Mouse (Mus musculus) limb, embryonic 14.5 days (tissue): ENCODE results near the gene Tsfm. TPM values are rescaled to one million over a fixed set of nuclear protein-coding genes. Genes with fewer than 3 reads are reported as not detected.

Experiments
- ATAC-seq: fragments of 200-750 bp; cut with Nextera tagmentation; 2 replicates; pipeline ENCODE4 v1.8.0; 2017; ENCODE audit warnings: low read depth, moderate number of reproducible peaks, moderate TSS enrichment; ENCODE audit not compliant: low FRiP score
- DNase-seq: peaks from one replicate; pipeline ENCODE4 v3.0.0-alpha.2; 2015; ENCODE audit warnings: low spot score
- H3K27ac ChIP-seq: fragments of 300-500 bp; sonication (generic); replicated peaks from 2 replicates; pipeline ENCODE4 v1.5.1; 2014; ENCODE audit warnings: low read depth, mild to moderate bottlenecking, low read length, moderate library complexity, mixed read lengths
- H3K27me3 ChIP-seq: fragments of 300-500 bp; sonication (generic); 2 replicates; pipeline ENCODE4 v1.6.1; 2014; ENCODE audit warnings: low read length, mixed read lengths; ENCODE audit not compliant: control insufficient read depth, insufficient read depth
- H3K36me3 ChIP-seq: fragments of 300-500 bp; sonication (generic); 2 replicates; pipeline ENCODE4 v1.6.1; 2014; ENCODE audit warnings: mild to moderate bottlenecking, low read length, moderate library complexity, mixed read lengths; ENCODE audit not compliant: control insufficient read depth, insufficient read depth
- H3K4me1 ChIP-seq: fragments of 300-500 bp; sonication (generic); 2 replicates; pipeline ENCODE4 v1.6.1; 2014; ENCODE audit warnings: antibody characterized with exemption, low read length, mixed read lengths; ENCODE audit not compliant: control insufficient read depth, insufficient read depth
- H3K4me2 ChIP-seq: fragments of 300-500 bp; sonication (generic); replicated peaks from 2 replicates; pipeline ENCODE4 v1.6.1; 2014; ENCODE audit warnings: low read depth, mild to moderate bottlenecking, low read length, moderate library complexity; ENCODE audit not compliant: severe bottlenecking
- H3K4me3 ChIP-seq: fragments of 300-500 bp; sonication (generic); replicated peaks from 2 replicates; pipeline ENCODE4 v1.5.1; 2014; ENCODE audit warnings: low read length
- H3K9ac ChIP-seq: fragments of 300-500 bp; sonication (generic); 2 replicates; pipeline ENCODE4 v1.6.1; 2014; ENCODE audit warnings: mild to moderate bottlenecking, low read depth, low read length, moderate library complexity; ENCODE audit not compliant: severe bottlenecking
- H3K9me3 ChIP-seq: fragments of 300-500 bp; sonication (generic); 2 replicates; pipeline ENCODE4 v1.6.1; 2016; ENCODE audit warnings: low read length; ENCODE audit not compliant: control insufficient read depth
- POLR2A ChIP-seq: fragments of 200-500 bp; IDR thresholded peaks from 2 replicates; pipeline ENCODE4 v1.8.0; 2012; ENCODE audit warnings: inconsistent platforms, mild to moderate bottlenecking, moderate library complexity, borderline replicate concordance; ENCODE audit not compliant: insufficient read depth, insufficient read length; ENCODE audit errors: extremely low read depth
- WGBS: fragments of 180-500 bp; shearing (Covaris S2); extraction: QIAGEN DNeasy Blood & Tissue Kit; methylation state at CpG from one replicate; pipeline ENCODE4 v1.1.7; 2014; 5-methylcytosine and 5-hydroxymethylcytosine counted together
- polyA plus RNA-seq, 2 experiments: library from polyadenylated mRNA; depleted of rRNA in 1 of 2; stranded (reverse) in 1 of 2; unstranded in 1 of 2; fragments of >200 nt; fragmentation: Nextera tagmentation in 1 of 2; extraction: Ambion mirVana in 1 of 2; gene quantifications; 2 replicates each; pipeline versions ENCODE4 v1.2.1 to v1.2.3; 2012 to 2014

The Tsfm gene
- polyA plus RNA-seq, 2 experiments = 55.8 to 65.2 TPM

DNA sequence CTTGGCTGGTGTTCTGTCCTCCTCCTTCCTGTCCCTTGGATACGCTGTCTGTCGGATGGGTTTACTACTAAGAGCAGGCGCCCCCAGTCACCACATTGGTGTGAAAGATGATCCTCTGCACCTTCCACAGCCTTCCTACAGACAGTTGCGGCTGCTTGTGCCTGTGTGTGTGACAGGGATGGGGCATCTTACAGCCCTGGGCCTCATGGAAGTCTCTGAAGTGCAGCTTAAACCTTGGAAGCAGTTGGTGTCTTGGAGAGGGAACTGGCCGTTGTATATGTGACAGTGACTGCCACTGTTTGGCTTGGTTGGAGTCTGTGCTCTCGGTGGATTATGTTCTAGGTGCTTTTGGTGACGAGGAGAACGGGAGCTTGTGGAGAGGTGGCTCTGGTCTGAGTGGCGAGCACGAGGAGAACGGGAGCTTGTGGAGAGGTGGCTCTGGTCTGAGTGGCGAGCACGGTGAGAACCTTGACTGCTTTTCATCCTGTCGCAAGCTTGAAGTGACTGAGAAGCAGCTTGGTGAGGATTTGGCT is 47.4 kb downstream of the Tsfm start:
- peak overlapping the region; percentile 52; the same call in 1 of the 2 replicates for H3K27ac ChIP-seq
- peaks cover 21% of the 10 kb centered on the region for H3K36me3 ChIP-seq
- peak overlapping the region; percentile 38; the same call in 1 of the 2 replicates for H3K9ac ChIP-seq
- no peak for DNase-seq
- no peaks in the 10 kb centered on the region for H3K9me3 ChIP-seq
- peaks cover 75% of the 10 kb centered on the region for H3K4me1 ChIP-seq
- peak overlapping the region; percentile 97 for H3K4me3 ChIP-seq
- TF ChIP-seq POLR2A = no peak
- H3K4me2 ChIP-seq = peak overlapping the region; percentile 98
- no peaks in the 10 kb centered on the region for H3K27me3 ChIP-seq
- no peak for ATAC-seq
- WGBS = 36% methylated on average over 14 of the region's 14 CpGs

DNA sequence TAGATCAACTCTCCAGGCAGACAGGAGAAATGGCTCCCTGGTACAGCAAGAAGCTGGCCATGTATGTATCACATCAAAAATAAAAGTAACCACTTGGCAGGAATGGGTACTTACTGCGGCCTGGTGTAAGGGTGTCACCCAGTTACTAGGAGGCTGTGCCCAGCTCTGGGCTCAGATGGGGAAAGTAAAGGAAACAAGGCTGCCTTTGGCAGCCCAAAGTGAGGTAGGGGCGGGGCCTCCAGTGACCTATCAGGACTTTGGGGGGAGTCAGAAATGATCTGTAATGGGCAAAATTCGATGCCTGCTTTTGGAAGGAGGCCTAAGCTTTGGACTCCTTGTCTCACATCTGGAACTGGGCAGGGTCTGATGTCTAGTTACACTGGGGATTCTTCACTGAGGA is 48.9 kb downstream of the Tsfm start:
- no peaks in the 10 kb centered on the region for H3K27me3 ChIP-seq
- H3K4me2 ChIP-seq = peak overlapping the region; percentile 98
- H3K4me3 ChIP-seq = peak overlapping the region; percentile 97
- 47% methylated on average over 3 of the region's 3 CpGs for WGBS
- ATAC-seq (no peak), DNase-seq (no peak)
- TF ChIP-seq POLR2A = no peak
- peaks cover 66% of the 10 kb centered on the region for H3K4me1 ChIP-seq
- H3K9ac ChIP-seq = no peak overlapping the region
- H3K27ac ChIP-seq = no peak overlapping the region
- no peaks in the 10 kb centered on the region for H3K9me3 ChIP-seq
- H3K36me3 ChIP-seq = peaks cover 21% of the 10 kb centered on the region

DNA sequence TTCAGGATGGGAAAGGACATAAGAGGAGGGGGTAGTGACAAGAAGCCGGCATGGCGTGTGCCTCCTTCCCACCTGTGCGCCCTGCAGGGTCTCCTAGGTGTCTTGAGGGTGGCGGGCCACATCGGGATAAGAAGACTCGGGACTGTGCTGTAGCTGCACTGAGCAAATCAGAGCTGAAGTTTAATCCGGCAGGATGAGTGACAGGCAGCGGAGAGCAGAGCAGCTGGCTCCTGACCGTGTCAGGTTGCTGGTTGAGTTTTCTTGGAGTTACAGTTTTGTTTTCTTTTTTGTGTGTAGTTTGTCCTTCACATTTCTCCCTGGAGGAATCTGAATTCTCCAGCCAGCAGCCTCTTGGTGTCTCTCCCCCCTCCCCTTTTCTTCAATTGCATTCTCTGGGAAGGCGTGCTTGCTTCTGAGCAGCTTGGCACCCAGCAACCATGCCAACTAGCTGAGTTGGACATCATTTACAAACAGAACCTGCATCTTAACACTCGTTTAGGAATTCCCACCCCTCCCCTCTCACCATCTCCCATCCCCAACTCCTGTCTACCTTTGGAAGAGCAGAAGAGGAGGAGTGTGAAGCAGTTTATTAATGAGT is 49.6 kb downstream of the Tsfm start:
- peaks cover 58% of the 10 kb centered on the region for H3K4me1 ChIP-seq
- H3K4me3 ChIP-seq = peak overlapping the region; percentile 97
- no peaks in the 10 kb centered on the region for H3K27me3 ChIP-seq
- peak overlapping the region; percentile 99 for H3K9ac ChIP-seq
- H3K4me2 ChIP-seq = peak overlapping the region; percentile 98
- no peaks in the 10 kb centered on the region for H3K9me3 ChIP-seq
- H3K27ac ChIP-seq = peak overlapping the region; percentile 99
- H3K36me3 ChIP-seq = peaks cover 21% of the 10 kb centered on the region
- ATAC-seq (no peak), DNase-seq (no peak)
- no peak for TF ChIP-seq POLR2A
- 10% methylated on average over 11 of the region's 11 CpGs for WGBS

DNA sequence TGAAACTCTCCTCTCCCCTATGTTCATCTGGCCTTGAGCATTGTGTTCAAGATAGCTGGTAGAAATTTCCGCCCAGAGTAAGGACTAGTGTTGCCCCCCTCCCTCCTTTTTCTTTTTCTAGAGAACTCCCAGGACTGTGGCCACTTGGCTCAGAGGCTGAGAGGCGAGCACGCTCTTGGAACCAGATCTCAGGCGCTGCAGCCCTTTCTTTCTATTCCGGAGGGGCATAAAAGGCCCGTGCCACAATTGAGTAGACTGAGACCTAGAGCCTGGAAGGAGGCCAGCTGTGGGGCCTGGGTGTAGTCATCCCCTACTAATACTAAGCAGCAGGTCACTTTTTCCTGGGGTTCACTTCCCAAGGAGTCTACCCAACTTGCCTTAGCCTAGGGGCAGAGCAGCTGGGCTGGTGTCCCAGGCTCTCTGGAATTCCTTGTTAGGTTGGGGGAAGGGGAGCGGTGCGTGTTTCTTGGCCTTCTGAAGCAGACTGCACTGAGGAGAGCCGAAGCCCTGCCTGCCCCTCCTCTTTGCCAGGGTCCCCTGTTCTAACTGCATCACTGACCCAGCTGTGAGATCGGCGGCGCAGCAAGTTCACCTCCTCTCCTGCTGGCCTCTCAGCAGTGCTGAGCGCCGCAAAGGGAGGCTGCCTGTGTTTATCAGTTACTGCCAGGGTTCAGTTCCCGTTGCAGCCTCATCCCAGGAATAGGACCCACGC is 50.3 kb downstream of the Tsfm start:
- DNase-seq (peak; percentile 63), ATAC-seq (no peak)
- peak overlapping the region; percentile 99 for H3K27ac ChIP-seq
- H3K4me1 ChIP-seq = peaks cover 52% of the 10 kb centered on the region
- H3K9ac ChIP-seq = peak overlapping the region; percentile 99
- peak overlapping the region; percentile 98 for H3K4me2 ChIP-seq
- peaks cover 21% of the 10 kb centered on the region for H3K36me3 ChIP-seq
- TF ChIP-seq POLR2A = no peak
- no peaks in the 10 kb centered on the region for H3K27me3 ChIP-seq
- 1% methylated on average over 16 of the region's 16 CpGs for WGBS
- no peaks in the 10 kb centered on the region for H3K9me3 ChIP-seq
- H3K4me3 ChIP-seq = peak overlapping the region; percentile 97

DNA sequence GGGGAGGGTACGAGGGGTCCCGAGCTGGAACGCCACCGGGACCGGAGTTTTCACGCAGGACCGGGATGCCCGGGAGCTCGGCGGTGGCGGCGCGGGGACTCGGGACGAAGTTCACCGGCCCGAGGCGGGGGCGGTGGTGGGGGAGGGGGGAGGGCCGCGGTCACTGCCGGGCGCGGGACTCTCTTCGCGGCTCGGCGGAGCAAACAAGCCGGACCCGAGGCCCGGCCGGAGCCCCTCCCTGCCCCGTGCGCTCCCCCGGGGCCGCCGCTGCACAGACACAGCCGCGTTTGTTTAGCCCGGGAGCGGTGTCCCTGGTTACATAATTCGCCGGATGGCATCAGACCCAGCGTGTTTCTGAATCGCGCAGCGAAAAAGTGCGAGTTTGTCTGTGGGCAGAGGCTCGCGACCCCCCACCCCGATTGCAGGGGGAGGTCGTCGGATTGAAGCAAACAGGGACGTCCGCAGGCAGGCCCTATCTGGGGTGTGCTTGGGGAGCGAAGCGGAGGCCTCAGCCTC is 50.9 kb downstream of the Tsfm start:
- 0% methylated on average over 23 of the region's 57 CpGs for WGBS
- Histone ChIP-seq H3K27me3 (no peaks in the 10 kb centered on the region), H3K36me3 (peaks cover 21% of the 10 kb centered on the region), H3K9me3 (no peaks in the 10 kb centered on the region), H3K4me1 (peaks cover 46% of the 10 kb centered on the region), H3K4me3 (peak overlapping the region; percentile 97), H3K27ac (peak overlapping the region; percentile 99), H3K4me2 (peak overlapping the region; percentile 98), H3K9ac (peak overlapping the region; percentile 99)
- DNase-seq (no peak), ATAC-seq (no peak)
- TF ChIP-seq POLR2A = no peak
